Mouse (Mus musculus) embryo, embryonic 10 days (tissue): ENCODE results near the gene Zfand3.
A peak's percentile ranks its signal among the peaks of the same experiment; 100 is the strongest.

Source experiments
- DNase-seq: peaks from one replicate; pipeline ENCODE4 v3.0.0-alpha.2; 2015; ENCODE audit warnings: low spot score

Gene Zfand3

GRCm38 (mm10) chr17:30230428-30230827, 225.9 kb downstream of the Zfand3 start:
- no peak for DNase-seq

- no peak for DNase-seq
Measured at GRCm38 (mm10) chr17:30231483-30231882, 226.9 kb downstream of the Zfand3 start.

GRCm38 (mm10) chr17:30232698-30233097, 228.2 kb downstream of the Zfand3 start:
- DNase-seq = peak; percentile 57

GRCm38 (mm10) chr17:30235380-30235779, 230.8 kb downstream of the Zfand3 start:
- DNase-seq = no peak

- no peak for DNase-seq
Measured at GRCm38 (mm10) chr17:30236611-30237010, 232.1 kb downstream of the Zfand3 start.

GRCm38 (mm10) chr17:30237600-30237999, 233.1 kb downstream of the Zfand3 start:
- no peak for DNase-seq

- DNase-seq = no peak
Measured at GRCm38 (mm10) chr17:30239458-30239857, 234.9 kb downstream of the Zfand3 start.

GRCm38 (mm10) chr17:30240659-30241058, 236.1 kb downstream of the Zfand3 start:
- no peak for DNase-seq

- no peak for DNase-seq
Measured at GRCm38 (mm10) chr17:30241061-30241460, 236.5 kb downstream of the Zfand3 start.

- DNase-seq = no peak
Measured at GRCm38 (mm10) chr17:30241720-30242322, 237.3 kb downstream of the Zfand3 start.

GRCm38 (mm10) chr17:30242647-30243046, 238.1 kb downstream of the Zfand3 start:
- DNase-seq = no peak

GRCm38 (mm10) chr17:30243540-30243939, 239.0 kb downstream of the Zfand3 start:
- no peak for DNase-seq

GRCm38 (mm10) chr17:30244651-30245307, 240.2 kb downstream of the Zfand3 start:
- no peak for DNase-seq

GRCm38 (mm10) chr17:30245308-30245706, 240.8 kb downstream of the Zfand3 start:
- DNase-seq = no peak

- no peak for DNase-seq
Measured at GRCm38 (mm10) chr17:30253028-30253427, 248.5 kb downstream of the Zfand3 start.

GRCm38 (mm10) chr17:30253924-30254323, 249.4 kb downstream of the Zfand3 start:
- DNase-seq = no peak

GRCm38 (mm10) chr17:30255928-30256560, 251.5 kb downstream of the Zfand3 start:
- DNase-seq = peak; percentile 54

- no peak for DNase-seq
Measured at GRCm38 (mm10) chr17:30258480-30258879, 253.9 kb downstream of the Zfand3 start.

- DNase-seq = no peak
Measured at GRCm38 (mm10) chr17:30259938-30260337, 255.4 kb downstream of the Zfand3 start.
